Mouse (Mus musculus) heart, postnatal 0 days (tissue): ENCODE data around the gene Cnnm3.

Experiments
- CTCF ChIP-seq: IDR thresholded peaks from 2 replicates; pipeline ENCODE4 v1.5.1; 2016; ENCODE audit warnings: antibody characterized with exemption, control low read depth, low read depth
- EP300 ChIP-seq: IDR thresholded peaks from 2 replicates; pipeline ENCODE4 v1.6.1; 2016; ENCODE audit warnings: antibody characterized with exemption, low read depth

DNA sequence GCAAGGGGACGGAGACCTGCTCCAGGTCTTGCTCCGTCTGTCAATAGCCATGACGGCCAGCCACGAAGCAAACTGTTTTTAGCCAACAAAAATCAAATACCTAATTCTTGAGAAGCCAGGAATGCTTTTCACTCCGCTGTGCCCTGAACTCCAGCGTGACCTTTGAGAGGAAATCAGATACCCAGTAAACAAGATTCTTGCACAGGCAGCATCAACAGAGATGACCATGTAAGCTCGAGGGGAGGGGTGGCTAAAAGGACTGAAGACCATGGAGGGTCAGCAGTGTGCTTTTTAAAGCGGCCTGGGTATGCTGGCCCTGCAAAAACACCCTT is 24.7 kb downstream of the Cnnm3 start:
- TF ChIP-seq EP300 (no peak), CTCF (no peak)
